Mouse (Mus musculus): Measurements from ENCODE around the gene Mdfi.

- TF ChIP-seq CTCF (IDR thresholded peaks at IDR 0.05; ENCODE audit: low read depth, low read length) (no peak), POLR2A (IDR thresholded peaks at IDR 0.05; ENCODE audit: extremely low read depth, insufficient read depth, low read length) (no peak)
Measured at GRCm38 (mm10) chr17:47805047-47805835, 29.2 kb downstream of the Mdfi start.
